Mouse (Mus musculus) lung, adult 2 months (tissue): ENCODE measurements around the gene Pmpcb.

ENCODE experiments used
- CTCF ChIP-seq: fragments of 200-500 bp; IDR thresholded peaks from 2 replicates; pipeline ENCODE4 v1.5.1; 2011; ENCODE audit warnings: mild to moderate bottlenecking, low read length, control low read depth; ENCODE audit not compliant: insufficient read depth
- POLR2A ChIP-seq: fragments of 200-500 bp; IDR thresholded peaks from 2 replicates; pipeline ENCODE4 v1.6.1; 2011; ENCODE audit warnings: low read depth, mild to moderate bottlenecking, control low read depth, low read length, borderline replicate concordance; ENCODE audit errors: extremely low read depth

DNA sequence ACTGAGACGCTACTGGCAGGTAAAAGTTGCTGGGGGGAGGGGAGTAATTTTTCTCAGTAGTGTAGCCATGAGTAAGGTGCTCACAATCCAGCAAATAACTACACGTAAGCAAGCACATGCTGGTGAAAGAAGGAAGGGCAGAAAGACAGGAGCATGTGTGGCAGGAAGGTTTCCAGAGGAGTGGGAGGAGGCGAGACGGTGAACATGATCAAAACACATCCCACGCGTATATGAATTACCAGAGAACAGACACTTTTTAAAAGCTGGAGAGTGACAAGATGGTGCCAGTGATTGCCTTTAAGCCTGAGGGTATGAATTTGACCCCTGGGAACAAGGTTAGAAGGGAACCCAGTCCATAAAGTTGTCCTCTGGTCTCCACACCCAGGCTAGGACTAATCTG is 32.9 kb downstream of the Pmpcb start:
- TF ChIP-seq CTCF (no peak), POLR2A (no peak)
